Mouse (Mus musculus) T-helper 17 cell (primary cell): ENCODE results near the gene Adcy5.

Source experiments
- in situ Hi-C, 2 experiments: fragments of 300-600 bp; cut with MboI, MseI; formaldehyde crosslinking; loops; 1 replicate in 1 of 2; 2 replicates in 1 of 2; pipeline ENCODE4 v1.15.1; 2025; ENCODE audit warnings: high pct_unique_total_duplicates in 2 of 2

Adcy5 gene

DNA sequence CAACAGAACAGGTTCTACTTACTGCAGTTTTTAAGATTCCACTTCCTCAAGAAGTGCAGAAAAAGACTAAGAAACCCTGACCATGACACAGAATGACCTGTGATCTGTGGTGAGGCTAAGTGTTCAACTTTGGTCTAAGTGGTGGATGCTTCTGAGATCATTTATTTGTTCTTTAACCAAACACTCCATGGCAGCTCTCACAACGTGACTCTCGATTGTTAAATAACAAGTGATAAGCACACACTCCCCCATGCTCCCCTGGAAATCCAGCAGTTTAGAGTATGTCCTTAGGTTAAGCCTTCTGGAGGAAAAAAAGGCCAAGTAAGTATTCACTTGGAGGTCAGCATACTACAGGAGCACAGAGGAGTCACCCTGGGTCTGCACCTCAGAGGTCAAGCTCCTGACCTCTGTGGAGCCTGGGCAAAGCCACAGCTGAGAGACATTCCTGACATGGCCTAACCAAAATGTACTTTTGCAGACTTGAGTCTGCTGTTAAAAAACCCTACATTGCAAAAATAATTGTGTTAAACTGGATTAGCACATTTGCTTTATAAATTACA lies 156.0 kb downstream of the Adcy5 start:
- in situ Hi-C loops, result loop anchor here in 1 of 2 experiments (10.0 kb wide), 1 partner anchor 314 kb away; no protein-coding TSS in a partner anchor

DNA sequence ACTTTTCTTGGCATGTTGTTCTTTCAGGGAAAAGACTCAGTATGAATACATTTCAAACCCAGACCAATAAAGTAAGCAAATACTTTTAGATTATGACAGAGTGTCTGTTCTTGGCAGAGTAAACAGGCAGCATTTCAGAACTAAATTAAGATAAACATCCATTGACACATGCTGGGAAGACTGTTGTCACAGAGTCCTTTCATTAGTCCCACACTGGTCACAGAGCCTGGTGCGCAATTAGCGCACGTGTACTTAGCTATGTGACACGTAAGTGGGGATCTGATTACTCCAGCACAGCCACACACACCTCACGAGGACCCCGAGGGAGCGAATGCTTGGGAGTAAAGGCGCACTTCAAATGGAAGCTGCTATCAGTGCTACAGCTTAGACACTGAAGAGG lies 156.9 kb downstream of the Adcy5 start:
- in situ Hi-C loops, result loop anchor here in 1 of 2 experiments (10.0 kb wide), 1 partner anchor 313 kb away; no protein-coding TSS in a partner anchor

- in situ Hi-C loops, result loop anchor here in 1 of 2 experiments (10.0 kb wide), 1 partner anchor 309 kb away; no protein-coding TSS in a partner anchor
These were observed 160.8 kb downstream of the Adcy5 start for GRCm38 (mm10) chr16:35315496-35315895.

GRCm38 (mm10) chr16:35316856-35317264 lies 162.2 kb downstream of the Adcy5 start:
- in situ Hi-C loops, result loop anchor here in 1 of 2 experiments (10.0 kb wide), 1 partner anchor 308 kb away; no protein-coding TSS in a partner anchor

GRCm38 (mm10) chr16:35317460-35317859 lies 162.8 kb downstream of the Adcy5 start:
- in situ Hi-C loops, result loop anchor here in 1 of 2 experiments (10.0 kb wide), 1 partner anchor 307 kb away; no protein-coding TSS in a partner anchor

- in situ Hi-C loops, result loop anchor here in 1 of 2 experiments (10.0 kb wide), 1 partner anchor 306 kb away; no protein-coding TSS in a partner anchor
These were observed 163.7 kb downstream of the Adcy5 start for GRCm38 (mm10) chr16:35318397-35318796.

- in situ Hi-C loops, result loop anchor here in 1 of 2 experiments (10.0 kb wide), 1 partner anchor 305 kb away; no protein-coding TSS in a partner anchor
These were observed 164.7 kb downstream of the Adcy5 start for GRCm38 (mm10) chr16:35319335-35319734.

DNA sequence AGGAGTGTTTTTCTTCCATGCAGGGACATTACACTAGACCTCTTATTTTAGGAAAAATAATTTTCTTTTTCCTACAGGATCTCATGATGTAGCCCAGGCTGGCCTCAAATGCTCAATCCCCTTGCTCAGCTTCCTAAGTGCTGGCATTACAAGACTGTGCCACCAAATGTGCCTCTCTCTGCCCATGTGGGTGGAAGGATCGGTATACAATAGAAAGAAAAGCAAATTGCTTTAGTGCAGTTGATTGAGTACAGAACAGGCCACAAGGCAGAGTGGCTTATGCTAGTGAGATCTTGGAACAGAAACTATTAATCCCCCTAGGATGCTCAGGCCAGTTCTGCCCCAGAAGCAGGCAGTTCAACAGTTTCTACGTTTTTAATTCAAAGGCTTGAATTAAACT lies 165.1 kb downstream of the Adcy5 start:
- in situ Hi-C loops, result loop anchor here (10.0 kb wide), 2 partner anchors 305 to 1325 kb away; no protein-coding TSS in a partner anchor

- in situ Hi-C loops, result no loop called here
These were observed 175.8 kb downstream of the Adcy5 start for GRCm38 (mm10) chr16:35330451-35330850.
